Mouse (Mus musculus) cerebellum, adult 2 months (tissue): Measurements from ENCODE around the gene Atxn2l.

ENCODE experiments used
- CTCF ChIP-seq: fragments of 200-500 bp; IDR thresholded peaks from 2 replicates; pipeline ENCODE4 v1.5.1; 2011; ENCODE audit warnings: low read depth, mild to moderate bottlenecking, control low read depth, low read length, moderate library complexity, borderline replicate concordance; ENCODE audit not compliant: insufficient read depth
- POLR2A ChIP-seq: fragments of 200-500 bp; IDR thresholded peaks from 2 replicates; pipeline ENCODE4 v1.6.1; 2011; ENCODE audit warnings: low read length, control low read depth, borderline replicate concordance; ENCODE audit not compliant: insufficient read depth

GRCm38 (mm10) chr7:126455242-126455641, 48.0 kb downstream of the Atxn2l start:
- TF ChIP-seq CTCF (no peak), POLR2A (no peak)
